Mouse (Mus musculus) heart, postnatal 25 days (tissue): ENCODE measurements around the gene Rab5c. TPM values are rescaled to one million over a fixed set of nuclear protein-coding genes. Genes with fewer than 3 reads are reported as not detected.

Experiments
- DNase-seq: peaks from one replicate; pipeline ENCODE4 v3.0.0; 2022; ENCODE audit warnings: low spot score
- intact Hi-C: fragments of 180-260 bp; cut with DNase I; formaldehyde crosslinking; loops from one replicate; pipeline ENCODE4 v1.15.1; 2025
- total RNA-seq, 2 experiments: library from RNA; stranded (reverse); gene quantifications; 2 replicates each; pipeline ENCODE4 v1.2.3; 2021

Rab5c gene
- total RNA-seq, 2 experiments from 2014 or later, result 62.1 to 66.8 TPM

- no peak for DNase-seq
- intact Hi-C loops, result no loop called here
These were observed 13.0 kb downstream of the Rab5c start for GRCm38 (mm10) chr11:100724919-100725512.

DNA sequence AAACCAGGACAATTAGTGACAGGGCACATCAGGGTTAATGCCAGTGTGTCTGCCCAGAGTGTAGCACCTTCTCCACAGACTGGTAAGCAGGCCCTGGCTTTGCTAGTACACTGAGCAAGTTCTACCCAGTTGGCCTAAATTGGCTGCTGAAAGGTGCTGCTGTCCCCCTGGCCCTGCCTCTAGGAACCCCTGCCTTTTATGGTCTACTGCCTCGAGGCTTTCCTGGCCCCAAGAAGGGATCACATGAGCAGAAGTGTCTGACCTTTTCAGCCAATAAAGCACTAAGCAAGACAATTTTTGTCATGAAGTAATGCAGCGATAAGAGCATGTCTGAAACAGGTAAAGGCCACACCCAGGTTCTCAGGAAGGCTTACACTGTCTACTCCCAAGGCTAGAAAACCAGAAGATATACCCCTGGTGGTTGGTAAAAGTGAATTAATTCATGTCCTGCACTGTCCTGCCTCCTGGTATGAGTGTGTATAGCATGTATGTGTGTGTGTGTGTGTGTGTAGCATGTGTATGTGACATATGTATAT, 15.5 kb downstream of the Rab5c start:
- DNase-seq, result no peak
- intact Hi-C loops, result no loop called here

GRCm38 (mm10) chr11:100721776-100722492, 16.1 kb downstream of the Rab5c start:
- intact Hi-C loops, result no loop called here
- DNase-seq, result no peak

- no peak for DNase-seq
- intact Hi-C loops, result no loop called here
These were observed 16.8 kb downstream of the Rab5c start for GRCm38 (mm10) chr11:100721254-100721653.

GRCm38 (mm10) chr11:100720345-100720744, 17.7 kb downstream of the Rab5c start:
- no peak for DNase-seq

DNA sequence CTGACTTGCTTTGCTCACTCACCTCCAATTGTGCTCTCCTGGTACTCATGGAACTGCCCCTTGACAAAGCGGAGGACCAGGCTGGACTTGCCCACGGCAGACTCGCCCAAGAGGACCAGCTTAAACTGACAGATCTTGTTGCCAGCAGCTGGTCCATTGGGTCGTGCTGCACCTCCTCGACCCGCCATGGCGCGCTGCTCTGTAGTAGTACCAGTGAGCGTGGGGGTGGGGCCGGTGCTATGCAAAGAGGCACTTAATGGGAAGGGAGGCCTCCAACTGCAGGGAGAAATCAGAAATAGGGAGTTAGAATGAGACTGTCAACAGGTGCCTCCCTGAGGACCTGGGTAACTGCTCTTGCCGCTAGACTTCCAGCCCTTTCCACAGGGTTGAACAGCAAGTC, 18.1 kb downstream of the Rab5c start:
- no peak for DNase-seq
- intact Hi-C loops, result loop anchor here (10.0 kb wide), 1 partner anchor 345 kb away; no protein-coding TSS in a partner anchor

More at GRCm38 (mm10) chr11:100720345-100720744, 17.7 kb downstream of the Rab5c start:
- intact Hi-C loops, result no loop called here

- no peak for DNase-seq
- intact Hi-C loops, result loop anchor here (10.0 kb wide), 1 partner anchor 345 kb away; no protein-coding TSS in a partner anchor
These were observed 18.7 kb downstream of the Rab5c start for GRCm38 (mm10) chr11:100719312-100719711.

DNA sequence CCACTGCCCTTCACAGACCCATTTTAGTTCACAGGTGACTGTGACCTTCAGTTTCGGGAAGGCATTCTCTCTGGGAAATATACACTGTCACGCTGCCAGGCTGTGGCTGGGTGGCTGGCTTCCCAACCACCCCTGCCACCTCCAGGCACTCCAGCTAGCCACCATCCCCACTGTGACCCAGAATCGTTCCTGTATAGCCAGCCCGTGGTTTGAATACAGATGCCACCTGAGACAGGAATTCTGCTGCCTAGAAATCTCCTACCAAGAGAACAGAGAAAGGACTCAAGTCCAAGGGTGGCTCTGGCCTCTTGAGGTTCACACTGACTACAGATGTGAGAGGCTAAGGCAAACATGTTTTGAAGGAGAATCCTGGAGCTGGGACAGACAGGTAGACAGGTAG, 19.1 kb downstream of the Rab5c start:
- intact Hi-C loops, result loop anchor here (10.0 kb wide), 1 partner anchor 346 kb away; no protein-coding TSS in a partner anchor
- no peak for DNase-seq

DNA sequence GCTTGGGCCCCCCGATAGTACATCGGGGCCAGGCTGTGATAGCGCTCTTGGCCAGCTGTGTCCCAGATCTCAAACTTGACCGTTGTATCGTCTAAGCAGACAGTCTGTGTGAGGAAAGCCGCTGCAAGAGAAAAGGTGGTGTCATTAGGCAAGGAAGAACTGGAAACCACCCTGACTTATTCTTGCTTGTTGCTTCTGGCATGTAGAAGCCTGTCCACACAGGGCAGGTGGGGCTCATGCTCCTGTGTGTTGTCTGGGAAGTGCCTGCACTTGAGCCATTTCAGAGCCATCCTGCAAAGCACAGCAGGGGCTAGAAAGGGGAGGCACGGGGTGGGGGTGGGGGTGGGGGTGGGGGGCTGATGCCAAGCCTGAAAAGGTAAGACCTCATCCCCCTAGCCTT, 19.6 kb downstream of the Rab5c start:
- intact Hi-C loops, result loop anchor here (10.0 kb wide), 1 partner anchor 346 kb away; no protein-coding TSS in a partner anchor

GRCm38 (mm10) chr11:100716649-100717048, 21.4 kb downstream of the Rab5c start:
- intact Hi-C loops, result loop anchor here (2.0 to 10.0 kb wide), 2 partner anchors 20 to 348 kb away; no protein-coding TSS in a partner anchor
- no peak for DNase-seq

More for the DNA sequence above, 19.6 kb downstream of the Rab5c start:
- no peak for DNase-seq

DNA sequence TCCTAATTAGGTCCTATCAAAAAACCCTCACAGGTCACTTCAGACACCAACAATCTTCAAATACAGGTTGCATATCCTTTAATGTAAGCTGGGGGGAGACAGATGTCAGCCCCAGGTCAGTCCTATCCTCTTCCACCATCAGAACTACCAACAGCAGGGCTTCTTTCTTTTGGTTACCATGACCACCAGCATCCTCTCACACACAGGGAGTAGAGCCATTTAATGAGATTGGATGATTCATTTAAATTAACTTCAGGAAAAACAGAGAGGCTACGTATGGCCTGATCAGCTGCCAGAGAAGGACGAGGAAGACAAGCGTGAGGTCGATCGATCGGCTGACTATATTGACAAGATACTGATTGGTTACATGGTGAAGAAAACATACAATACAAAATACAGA, 23.1 kb downstream of the Rab5c start:
- intact Hi-C loops, result loop anchor here (1.0 to 10.0 kb wide), 4 partner anchors 46 to 350 kb away; no protein-coding TSS in a partner anchor
- no peak for DNase-seq

GRCm38 (mm10) chr11:100714534-100714915, 23.5 kb downstream of the Rab5c start:
- intact Hi-C loops, result loop anchor here (1.0 to 10.0 kb wide), 4 partner anchors 47 to 350 kb away; no protein-coding TSS in a partner anchor
- no peak for DNase-seq

DNA sequence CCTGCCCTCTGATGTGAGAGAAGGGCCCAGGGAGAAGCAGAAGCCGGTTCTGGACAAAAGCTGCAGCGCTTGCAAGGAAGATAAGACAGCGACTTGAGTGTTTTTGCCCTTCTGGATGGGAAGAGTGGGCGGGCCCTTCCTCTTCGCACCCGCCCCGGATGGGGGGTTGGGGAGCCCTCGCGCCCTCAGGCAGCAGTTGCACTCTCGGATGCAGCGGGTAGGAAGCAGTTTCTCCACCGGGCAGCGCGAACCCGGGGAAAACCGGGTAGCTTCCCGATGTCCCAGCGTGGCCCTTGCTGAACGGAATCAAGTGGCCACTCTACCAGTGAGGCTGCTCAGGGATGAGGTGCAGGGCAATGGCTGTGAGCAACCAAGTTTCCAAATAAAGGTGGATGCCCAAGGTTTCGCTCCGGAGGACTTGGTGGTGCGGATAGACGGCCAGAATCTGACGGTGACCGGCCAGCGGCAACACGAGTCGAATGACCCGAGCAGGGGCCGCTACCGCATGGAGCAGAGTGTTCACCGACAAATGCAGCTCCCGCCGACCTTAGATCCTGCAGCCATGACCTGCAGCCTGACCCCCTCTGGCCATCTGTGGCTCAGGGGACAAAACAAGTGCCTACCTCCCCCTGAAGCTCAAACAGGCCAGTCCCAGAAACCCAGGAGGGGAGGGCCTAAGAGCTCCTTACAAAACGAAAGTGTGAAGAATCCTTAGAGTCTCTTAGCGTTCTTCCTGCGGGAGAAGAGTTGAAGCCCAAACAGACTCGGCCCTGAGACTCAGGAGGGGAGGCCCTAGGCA, 24.1 kb downstream of the Rab5c start, which contains the start of gene Hspb9:
Gene Hspb9 (plus strand): TSS at position 116 of the 799 bp plus-strand sequence.
- DNase-seq, result peak; percentile 68
- intact Hi-C loops, result loop anchor here (1.0 to 10.0 kb wide), 4 partner anchors 47 to 351 kb away; no protein-coding TSS in a partner anchor

GRCm38 (mm10) chr11:100713174-100713573, 24.8 kb downstream of the Rab5c start:
- no peak for DNase-seq
- intact Hi-C loops, result loop anchor here (5.0 to 10.0 kb wide), 2 partner anchors 149 to 352 kb away; no protein-coding TSS in a partner anchor

DNA sequence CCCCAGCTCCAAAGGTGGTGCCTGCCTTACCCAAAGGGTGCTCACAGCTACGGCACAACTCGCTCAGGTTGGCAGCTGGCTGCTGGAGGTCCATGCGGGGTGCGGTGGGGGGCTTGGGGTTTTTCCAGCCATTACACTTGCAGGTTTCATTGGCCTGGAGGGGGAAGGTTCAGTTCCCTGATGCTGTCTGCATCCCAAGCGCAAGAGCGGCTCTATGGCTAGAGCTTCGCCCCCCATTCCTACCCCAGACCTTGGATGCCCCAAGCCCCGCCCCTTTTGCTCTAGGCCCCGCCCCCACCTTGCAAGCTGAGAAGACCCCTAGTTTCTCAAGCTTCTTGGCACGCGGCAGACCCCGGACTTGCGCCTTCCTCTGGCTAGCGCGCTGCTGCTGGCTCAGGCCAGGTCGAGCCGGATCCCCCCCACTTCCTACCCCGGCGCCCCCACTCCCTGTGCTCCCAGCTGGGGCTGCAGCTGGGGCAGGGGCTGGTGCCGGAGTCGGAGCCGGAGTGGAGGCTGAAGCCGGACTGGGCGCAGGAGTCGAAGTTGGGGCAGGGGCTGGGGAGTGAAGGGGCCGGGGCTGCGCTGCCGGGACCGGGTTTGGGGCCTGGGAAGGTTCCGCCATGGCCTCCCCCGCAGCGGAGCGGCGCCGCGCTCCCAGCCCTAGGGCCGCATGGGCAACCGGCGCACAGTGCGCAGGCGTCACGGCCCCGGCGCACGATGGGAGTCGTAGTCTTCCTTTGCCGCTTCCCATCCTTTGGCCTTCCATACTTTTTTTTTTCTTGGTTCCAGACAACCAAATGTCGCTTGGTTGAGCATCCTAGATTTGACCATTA, 26.0 kb downstream of the Rab5c start, which contains the start of gene Kat2a:
Gene Kat2a (minus strand): TSS at position 683 of the 833 bp plus-strand sequence.
- DNase-seq, result peak; percentile 74
- intact Hi-C loops, result loop anchor here (5.0 to 10.0 kb wide), 2 partner anchors 150 to 353 kb away; no protein-coding TSS in a partner anchor

GRCm38 (mm10) chr11:100710977-100711376, 27.0 kb downstream of the Rab5c start:
- intact Hi-C loops, result loop anchor here (5.0 to 10.0 kb wide), 2 partner anchors 151 to 354 kb away; no protein-coding TSS in a partner anchor

GRCm38 (mm10) chr11:100710528-100710927, 27.5 kb downstream of the Rab5c start:
- intact Hi-C loops, result loop anchor here (5.0 to 10.0 kb wide), 2 partner anchors 152 to 354 kb away; no protein-coding TSS in a partner anchor
- no peak for DNase-seq

More at GRCm38 (mm10) chr11:100710977-100711376, 27.0 kb downstream of the Rab5c start:
- DNase-seq, result no peak

DNA sequence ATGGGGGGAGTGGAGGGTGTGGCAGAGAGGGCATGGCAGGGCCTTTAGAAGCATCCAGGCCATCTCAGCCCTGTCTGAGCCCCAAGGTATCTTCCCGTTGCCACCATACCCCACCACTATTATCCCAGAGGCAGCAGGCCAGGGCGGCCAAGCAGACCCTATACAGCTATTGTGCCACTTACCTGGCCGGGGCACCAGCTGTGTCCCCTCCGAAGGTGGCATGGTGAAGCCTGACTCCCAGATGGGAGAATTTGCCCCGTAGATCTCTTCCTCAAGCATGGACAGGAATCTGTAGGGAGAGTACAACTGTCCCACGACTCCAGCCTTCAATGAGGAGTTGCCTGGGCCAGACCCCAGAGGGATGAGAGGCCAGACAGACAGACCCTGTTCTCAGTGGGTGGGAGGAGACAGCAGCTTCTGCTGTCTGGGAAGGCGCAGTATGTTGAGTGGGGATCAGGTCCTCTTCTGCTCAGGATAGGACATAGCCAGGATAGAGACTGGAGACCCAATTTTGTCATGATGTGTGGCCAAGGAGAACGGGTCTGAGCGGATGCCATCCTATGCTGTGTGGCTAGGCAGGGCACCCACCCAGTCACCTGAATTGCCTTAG, 28.7 kb downstream of the Rab5c start:
- no peak for DNase-seq
- intact Hi-C loops, result no loop called here
